Mouse (Mus musculus) myocyte (in vitro differentiated cells): Measurements from ENCODE around the gene Irgm2. TPM values are rescaled to one million over a fixed set of nuclear protein-coding genes. Genes with fewer than 3 reads are reported as not detected.

Experiments
- H3K27me3 ChIP-seq: one replicate; pipeline ENCODE4 v1.6.1; 2011; ENCODE audit not compliant: control insufficient read depth, insufficient read depth, insufficient read length
- H3K36me3 ChIP-seq: one replicate; pipeline ENCODE4 v1.6.1; 2011; ENCODE audit not compliant: control insufficient read depth, insufficient read depth
- H3K4me2 ChIP-seq: one replicate; pipeline ENCODE4 v1.6.1; 2011; ENCODE audit warnings: low read depth, control low read depth
- H3K4me3 ChIP-seq: one replicate; pipeline ENCODE4 v1.5.1; 2011; ENCODE audit warnings: mild to moderate bottlenecking, control low read depth, moderate library complexity
- H3K79me2 ChIP-seq: one replicate; pipeline ENCODE4 v1.6.1; 2011; ENCODE audit not compliant: control insufficient read depth, insufficient read depth
- H3ac ChIP-seq: one replicate; pipeline ENCODE4 v1.6.1; 2011; ENCODE audit not compliant: control insufficient read depth, insufficient read length
- CEBPB ChIP-seq: IDR thresholded peaks from 2 replicates; pipeline ENCODE4 v1.6.1; 2011; ENCODE audit warnings: mild to moderate bottlenecking, moderate library complexity; ENCODE audit not compliant: poor library complexity, insufficient read depth, severe bottlenecking
- E2F4 ChIP-seq: IDR thresholded peaks from one replicate; pipeline ENCODE4 v1.6.1; 2011; ENCODE audit warnings: mild to moderate bottlenecking, control low read depth, moderate library complexity; ENCODE audit not compliant: insufficient read depth
- MAX ChIP-seq: IDR thresholded peaks from one replicate; pipeline ENCODE4 v1.6.1; 2011; ENCODE audit warnings: low read depth, mild to moderate bottlenecking, control low read depth
- MYOD1 ChIP-seq, 3 experiments: IDR thresholded peaks; one replicate each; pipeline ENCODE4 v1.6.1; 2011; ENCODE audit warnings: control low read depth in 2 of 3, low read depth in 2 of 3, mild to moderate bottlenecking in 2 of 3, moderate library complexity in 1 of 3; ENCODE audit not compliant: insufficient read length in 2 of 3, control insufficient read depth in 1 of 3
- MYOG ChIP-seq, 3 experiments: IDR thresholded peaks; one replicate each; pipeline ENCODE4 v1.6.1; 2011; ENCODE audit warnings: control low read depth in 2 of 3, low read depth in 2 of 3, mild to moderate bottlenecking in 2 of 3; ENCODE audit not compliant: insufficient read length in 2 of 3, control insufficient read depth in 1 of 3, insufficient read depth in 1 of 3
- POLR2A ChIP-seq: IDR thresholded peaks from one replicate; pipeline ENCODE4 v1.6.1; 2011; ENCODE audit warnings: low read depth, mild to moderate bottlenecking, control low read depth, moderate library complexity; ENCODE audit not compliant: insufficient read length
- POLR2AphosphoS2 ChIP-seq: IDR thresholded peaks from one replicate; pipeline ENCODE4 v1.6.1; 2011; ENCODE audit warnings: low read depth, control low read depth; ENCODE audit not compliant: insufficient read length
- REST ChIP-seq: IDR thresholded peaks from one replicate; pipeline ENCODE4 v1.6.1; 2011; ENCODE audit warnings: mild to moderate bottlenecking, control low read depth, moderate library complexity; ENCODE audit not compliant: insufficient read depth, insufficient read length
- SRF ChIP-seq: IDR thresholded peaks from one replicate; pipeline ENCODE4 v1.6.1; 2011; ENCODE audit warnings: low read depth; ENCODE audit not compliant: control insufficient read depth, insufficient read length
- TCF12 ChIP-seq: IDR thresholded peaks from one replicate; pipeline ENCODE4 v1.6.1; 2011; ENCODE audit warnings: mild to moderate bottlenecking, control low read depth; ENCODE audit not compliant: poor library complexity, insufficient read depth, severe bottlenecking
- TCF3 ChIP-seq: IDR thresholded peaks from one replicate; pipeline ENCODE4 v1.6.1; 2011; ENCODE audit warnings: low read depth, control low read depth; ENCODE audit not compliant: insufficient read length
- USF1 ChIP-seq: IDR thresholded peaks from one replicate; pipeline ENCODE4 v1.6.1; 2011; ENCODE audit warnings: low read depth, mild to moderate bottlenecking, control low read depth, moderate library complexity
- polyA plus RNA-seq: library from polyadenylated mRNA; unstranded; fragments of >200 nt; fragmentation: generic; extraction: Trizol; gene quantifications from one replicate; pipeline ENCODE4 v1.2.1, GENCODE M21; 2012; ENCODE audit warnings: missing spikeins

The Irgm2 gene
- polyA plus RNA-seq, 1 experiment = 0.77 TPM

DNA sequence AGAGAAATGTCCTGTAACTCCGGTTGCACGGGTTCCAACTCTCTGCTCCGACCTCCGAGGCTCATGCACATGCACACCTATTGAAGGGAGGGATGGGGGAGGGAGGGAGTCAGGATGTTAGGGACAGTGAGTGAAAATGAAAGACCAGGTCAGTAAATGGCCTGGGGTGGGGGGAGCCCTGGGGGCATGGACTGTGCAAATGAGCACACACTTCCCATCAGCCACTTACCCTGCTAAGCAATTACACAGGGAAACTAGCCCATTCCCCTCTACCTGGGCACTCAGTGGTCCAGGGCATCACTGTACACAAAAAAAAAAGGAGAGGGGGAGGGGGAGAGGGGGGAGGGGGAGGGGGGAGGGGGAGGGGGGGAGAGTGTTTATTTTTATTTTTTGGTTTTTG lies 755 bp upstream of the Irgm2 start:
- H3K36me3 ChIP-seq = no peaks in the 10 kb centered on the region
- TF ChIP-seq TCF3 (no peak), USF1 (no peak), CEBPB (no peak), TCF12 (no peak), SRF (no peak), POLR2AphosphoS2 (no peak), E2F4 (no peak), MAX (no peak), REST (no peak), MYOD1 (IDR thresholded peaks at IDR 0.05; ENCODE audit: control insufficient read depth in 1 of 3, insufficient read length in 2 of 3, low read depth in 2 of 3) (no peak), MYOG (IDR thresholded peaks at IDR 0.05; ENCODE audit: control insufficient read depth in 1 of 3, insufficient read depth in 1 of 3, insufficient read length in 2 of 3, low read depth in 2 of 3) (no peak), POLR2A (no peak)

DNA sequence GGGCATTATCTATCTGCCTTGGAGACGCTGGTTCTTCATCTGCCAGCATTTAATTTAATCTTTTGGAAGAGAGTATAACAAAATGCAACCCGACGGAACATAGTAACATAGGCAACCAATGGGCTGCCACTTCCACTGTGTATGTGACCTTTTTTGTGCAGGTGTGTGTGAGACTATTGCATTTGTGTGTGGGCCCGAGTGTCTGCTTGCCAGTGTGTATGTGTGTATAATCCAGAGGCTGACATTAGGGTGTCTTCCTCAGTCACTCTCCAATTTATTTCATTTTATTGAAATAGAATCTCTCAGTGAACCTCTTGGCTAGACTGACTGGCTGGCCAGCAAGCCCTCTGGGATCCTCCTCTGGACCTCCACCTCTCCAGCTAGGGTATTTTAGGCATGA lies 808 bp downstream of the Irgm2 start:
- Histone ChIP-seq H3K36me3 (no peaks in the 10 kb centered on the region), H3K4me2 (no peak overlapping the region), H3K79me2 (no peaks in the 10 kb centered on the region), H3ac (no peak overlapping the region), H3K4me3 (peak overlapping the region; percentile 39), H3K27me3 (peaks cover 5% of the 10 kb centered on the region)
- TF ChIP-seq MAX (no peak), TCF3 (no peak), REST (no peak), MYOG (IDR thresholded peaks at IDR 0.05; ENCODE audit: control insufficient read depth in 1 of 3, insufficient read depth in 1 of 3, insufficient read length in 2 of 3, low read depth in 2 of 3) (no peak), POLR2A (no peak), POLR2AphosphoS2 (no peak), MYOD1 (IDR thresholded peaks at IDR 0.05; ENCODE audit: control insufficient read depth in 1 of 3, insufficient read length in 2 of 3, low read depth in 2 of 3) (no peak), SRF (no peak), USF1 (no peak), TCF12 (no peak), CEBPB (no peak), E2F4 (no peak)

More for the DNA sequence above, 755 bp upstream of the Irgm2 start:
- Histone ChIP-seq H3K27me3 (peaks cover 5% of the 10 kb centered on the region), H3K79me2 (no peaks in the 10 kb centered on the region), H3K4me3 (peak overlapping the region; percentile 39), H3K4me2 (peak overlapping the region; percentile 96), H3ac (no peak overlapping the region)

DNA sequence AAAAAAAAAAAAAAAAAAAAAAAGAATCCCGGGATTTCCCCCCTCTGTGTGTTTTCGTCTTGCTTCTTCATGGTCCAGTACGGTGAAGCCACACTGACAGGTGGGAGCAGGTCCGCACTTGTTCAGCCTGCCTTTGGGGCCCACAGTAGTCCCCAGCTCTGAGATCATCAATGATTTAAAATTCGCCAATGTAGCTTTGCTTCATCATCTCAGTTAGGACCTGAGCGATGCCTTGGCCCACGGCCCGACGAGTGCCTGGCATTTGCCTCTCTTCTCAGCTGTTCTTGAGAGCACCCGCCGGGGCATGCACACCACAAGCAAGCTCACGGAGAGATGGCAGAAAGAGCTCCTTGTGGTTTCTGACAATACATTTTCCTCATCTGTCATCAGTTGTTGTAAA lies 1.6 kb downstream of the Irgm2 start:
- TF ChIP-seq SRF (no peak), MYOG (IDR thresholded peaks at IDR 0.05; ENCODE audit: control insufficient read depth in 1 of 3, insufficient read depth in 1 of 3, insufficient read length in 2 of 3, low read depth in 2 of 3) (peak; percentile 52 to 88 (median 68)), MAX (no peak), TCF12 (no peak), MYOD1 (IDR thresholded peaks at IDR 0.05; ENCODE audit: control insufficient read depth in 1 of 3, insufficient read length in 2 of 3, low read depth in 2 of 3) (peak in 2 of 3 experiments; percentile 38 to 57), CEBPB (no peak)
- H3K27me3 ChIP-seq = peaks cover 5% of the 10 kb centered on the region
- H3K4me2 ChIP-seq = peak overlapping the region; percentile 50
- no peak overlapping the region for H3K4me3 ChIP-seq
- no peaks in the 10 kb centered on the region for H3K79me2 ChIP-seq
- H3K36me3 ChIP-seq = no peaks in the 10 kb centered on the region
- H3ac ChIP-seq = no peak overlapping the region

DNA sequence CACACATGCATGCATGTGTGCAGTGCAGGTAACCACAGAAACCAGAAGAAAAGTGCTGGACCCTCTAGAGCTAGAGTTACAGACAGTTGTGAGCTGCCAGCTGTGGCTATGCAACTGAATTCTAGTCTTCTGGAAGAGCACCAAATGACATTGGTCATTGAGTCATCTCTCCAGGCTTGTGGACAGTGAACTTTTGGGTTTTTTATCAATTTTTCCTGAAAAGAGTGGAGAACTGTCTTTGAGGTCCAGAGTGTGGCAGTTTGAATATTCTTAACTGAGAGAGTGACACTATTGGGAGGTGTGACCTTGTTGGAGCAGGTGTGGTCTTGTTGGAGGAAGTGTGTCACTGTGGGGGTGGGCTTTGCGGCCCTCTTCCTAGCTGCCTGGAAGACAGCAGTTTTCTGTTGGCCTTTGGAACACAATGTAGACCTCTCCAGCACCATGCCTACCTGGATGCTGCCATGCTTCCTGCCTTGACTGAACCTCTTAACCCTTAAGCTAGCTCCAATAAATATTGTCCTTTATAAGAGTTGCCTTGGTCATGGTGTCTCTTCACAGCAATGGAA lies 11.0 kb downstream of the Irgm2 start:
- no peaks in the 10 kb centered on the region for H3K79me2 ChIP-seq
- TF ChIP-seq USF1 = no peak
- TF ChIP-seq CEBPB = no peak
- no peak for TF ChIP-seq TCF3
- no peak for TF ChIP-seq E2F4
- TF ChIP-seq TCF12 = no peak
- TF ChIP-seq MYOD1 (IDR thresholded peaks at IDR 0.05; ENCODE audit: control insufficient read depth in 1 of 3, insufficient read length in 2 of 3, low read depth in 2 of 3) = no peak
- no peak for TF ChIP-seq REST
- no peak for TF ChIP-seq POLR2A
- TF ChIP-seq SRF = no peak
- no peak for TF ChIP-seq MYOG (IDR thresholded peaks at IDR 0.05; ENCODE audit: control insufficient read depth in 1 of 3, insufficient read depth in 1 of 3, insufficient read length in 2 of 3, low read depth in 2 of 3)
- TF ChIP-seq MAX = no peak
- TF ChIP-seq POLR2AphosphoS2 = no peak

More for the DNA sequence above, 11.0 kb downstream of the Irgm2 start:
- Histone ChIP-seq H3K27me3 (no peaks in the 10 kb centered on the region), H3ac (no peak overlapping the region), H3K4me3 (no peak overlapping the region), H3K4me2 (peak overlapping the region; percentile 58), H3K36me3 (no peaks in the 10 kb centered on the region)
